Mouse (Mus musculus) cerebellum, adult 9-10 months (tissue): ENCODE data around the gene Csrnp3.

Experiments
- DNase-seq: peaks from one replicate; pipeline ENCODE4 v3.0.0; 2022

Csrnp3 gene

GRCm38 (mm10) chr2:66024837-66025236, 179.3 kb downstream of the Csrnp3 start:
- DNase-seq, result no peak

- DNase-seq, result no peak
Observed at GRCm38 (mm10) chr2:66028812-66029211, 183.2 kb downstream of the Csrnp3 start.

GRCm38 (mm10) chr2:66034907-66035679, 189.5 kb downstream of the Csrnp3 start:
- no peak for DNase-seq

- DNase-seq, result no peak
Observed at GRCm38 (mm10) chr2:66040611-66041010, 195.0 kb downstream of the Csrnp3 start.

- DNase-seq, result no peak
Observed at GRCm38 (mm10) chr2:66041203-66041916, 195.8 kb downstream of the Csrnp3 start.

- peak; percentile 82 for DNase-seq
Observed at GRCm38 (mm10) chr2:66041917-66042419, 196.4 kb downstream of the Csrnp3 start.

GRCm38 (mm10) chr2:66043441-66044404, 198.2 kb downstream of the Csrnp3 start:
- no peak for DNase-seq

- DNase-seq, result no peak
Observed at GRCm38 (mm10) chr2:66044405-66045089, 199.0 kb downstream of the Csrnp3 start.

GRCm38 (mm10) chr2:66063291-66063690, 217.7 kb downstream of the Csrnp3 start:
- DNase-seq, result no peak

- DNase-seq, result no peak
Observed at GRCm38 (mm10) chr2:66069454-66069853, 223.9 kb downstream of the Csrnp3 start.

- DNase-seq, result no peak
Observed at GRCm38 (mm10) chr2:66080731-66081130, 235.2 kb downstream of the Csrnp3 start.
